Mouse (Mus musculus): ENCODE measurements around the gene 2410002F23Rik.

DNA sequence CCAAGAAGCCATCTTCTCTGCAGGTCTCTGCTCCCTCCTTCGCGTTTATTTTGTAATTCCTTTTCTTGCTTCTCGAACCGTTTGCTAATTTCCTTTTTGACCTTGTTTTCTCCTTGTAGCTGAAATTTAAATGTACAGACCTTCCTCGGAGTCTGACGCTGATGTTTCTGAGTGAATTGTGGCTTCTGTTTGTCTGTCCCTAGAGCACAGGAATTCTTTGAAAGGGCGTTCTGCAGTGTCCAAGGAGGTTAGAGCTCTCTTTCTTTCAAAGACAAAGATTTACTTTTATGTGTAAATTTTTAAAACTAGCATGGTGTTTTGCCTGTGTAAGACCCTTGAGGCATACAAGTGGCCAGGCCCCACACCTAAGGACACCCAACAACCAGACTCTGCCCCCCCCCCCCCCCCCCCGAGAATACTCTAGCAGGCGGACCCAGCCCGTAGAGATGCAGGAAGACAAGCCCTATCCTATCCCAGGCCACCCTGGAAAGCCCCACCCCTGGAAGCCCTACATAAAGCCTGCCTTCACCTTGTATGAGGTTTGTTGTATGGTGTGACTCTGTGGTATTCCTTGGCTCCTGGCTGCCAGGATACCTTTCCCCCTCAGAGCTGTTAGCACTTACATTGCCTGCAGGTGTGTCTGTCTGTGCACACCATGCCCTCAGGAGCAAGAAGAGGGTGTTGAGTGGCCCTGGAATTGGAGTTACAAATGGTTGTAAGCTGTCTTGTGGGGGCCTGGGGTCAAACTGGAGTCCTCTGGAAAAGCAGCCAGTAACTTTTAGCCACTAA, 30.1 kb downstream of the 2410002F23Rik start:
- TF ChIP-seq CTCF (IDR thresholded peaks at IDR 0.05; ENCODE audit: low read depth, low read length) (no peak), GATA1 (IDR thresholded peaks at IDR 0.05; ENCODE audit: borderline replicate concordance, low read length) (no peak), TAL1 (conservative IDR thresholded peaks at IDR 0.05; ENCODE audit: low read depth, low read length) (no peak), GATA2 (IDR thresholded peaks at IDR 0.05; ENCODE audit: borderline replicate concordance, low read depth, low read length) (no peak), POLR2AphosphoS5 (IDR thresholded peaks at IDR 0.05; ENCODE audit: insufficient replicate concordance, low read depth, low read length) (no peak)

Measured in G1E (cell line).